Mouse (Mus musculus): ENCODE results near the gene Sec24b. TPM values are rescaled to one million over a fixed set of nuclear protein-coding genes. Genes with fewer than 3 reads are reported as not detected.

Gene Sec24b
- total and polyA plus RNA-seq, 3 experiments, result 14.3 to 50.6 (median 31.2) TPM

DNA sequence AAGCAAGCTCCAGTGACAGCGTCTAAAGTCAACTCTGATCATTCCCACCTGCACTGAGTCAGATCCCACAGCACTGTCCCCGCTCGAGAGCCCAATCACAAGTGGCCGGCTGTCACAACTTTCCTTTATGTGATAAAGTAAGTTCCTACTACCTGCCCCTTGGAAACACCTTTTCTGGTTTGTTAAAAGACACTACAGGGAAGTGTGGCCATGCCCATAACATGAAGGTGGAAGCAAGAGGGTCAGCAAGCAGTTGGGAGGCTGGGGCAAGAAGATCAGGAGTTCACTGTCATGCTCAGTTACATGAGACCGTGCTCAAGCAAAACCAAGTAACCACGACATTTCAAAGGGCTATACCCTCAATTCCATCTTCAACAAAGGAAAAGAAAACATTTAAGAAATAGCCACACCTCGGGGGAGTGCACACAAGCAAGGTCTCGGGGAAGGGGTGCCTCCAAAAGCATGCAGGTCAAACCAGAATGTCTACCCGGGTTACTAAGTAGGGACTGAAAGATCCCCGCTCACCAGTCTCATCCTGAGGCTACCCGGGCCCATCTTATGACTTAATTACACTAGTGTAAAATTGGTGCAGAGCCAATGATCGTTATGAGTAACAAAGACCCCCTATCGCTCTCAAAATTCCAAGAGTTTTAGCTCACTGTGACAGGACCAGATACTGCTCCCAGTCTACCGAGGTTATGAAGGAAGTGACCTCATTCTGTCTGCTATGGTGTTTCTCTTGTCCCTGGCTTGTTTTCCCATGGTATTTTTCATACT, 3.6 kb downstream of the Sec24b start:
- in situ Hi-C loops (cut with MboI; ENCODE audit: low pct_ligation_motif_present, low pct_unique_long_range_greater_than_20kb, low sequenced_read_pairs) (no loop called here), dilution Hi-C loops (cut with MboI; ENCODE audit: extremely low pct_ligation_motif_present, extremely low pct_unique_long_range_greater_than_20kb, low sequenced_read_pairs) (no loop called here)
- H3K27me3 ChIP-seq (replicated peaks), result no peaks in the 10 kb centered on the region
- peaks cover 0 to 42% of the 10 kb centered on the region in 2 experiments for H3K36me3 ChIP-seq (replicated peaks in 1 of 2; ENCODE audit: control insufficient read depth in 1 of 2, insufficient read depth in 1 of 2, low read length in 1 of 2)
- H3K4me2 ChIP-seq (ENCODE audit: insufficient read depth, low read depth, poor library complexity, severe bottlenecking), result no peak overlapping the region
- H3K27ac ChIP-seq (ENCODE audit: insufficient read depth, low read depth), result no peak overlapping the region
- TF ChIP-seq ZKSCAN1 (IDR thresholded peaks at IDR 0.05; ENCODE audit: borderline replicate concordance, low read depth, low read length) (no peak), GABPA (IDR thresholded peaks at IDR 0.05; ENCODE audit: insufficient replicate concordance, low read depth, low read length) (no peak), EP300 (IDR thresholded peaks at IDR 0.05; ENCODE audit: low read length) (no peak), MAFK (IDR thresholded peaks at IDR 0.05; ENCODE audit: insufficient replicate concordance, low read length) (no peak), TBP (conservative IDR thresholded peaks at IDR 0.05; ENCODE audit: low read depth, low read length) (no peak), MAZ (IDR thresholded peaks at IDR 0.05; ENCODE audit: low read depth, low read length) (no peak), POLR2AphosphoS2 (IDR thresholded peaks at IDR 0.05; ENCODE audit: low read depth, low read length) (no peak), IRF4 (IDR thresholded peaks at IDR 0.05; ENCODE audit: low read depth, low read length) (no peak), ZNF384 (IDR thresholded peaks at IDR 0.05; ENCODE audit: low read depth, low read length) (no peak), USF1 (IDR thresholded peaks at IDR 0.05; ENCODE audit: low read depth, low read length) (no peak), USF2 (conservative IDR thresholded peaks at IDR 0.05; ENCODE audit: low read depth, low read length) (no peak), SIN3A (IDR thresholded peaks at IDR 0.05; ENCODE audit: low read length) (no peak), RCOR1 (conservative IDR thresholded peaks at IDR 0.05; ENCODE audit: low read depth, low read length) (no peak), NRF1 (IDR thresholded peaks at IDR 0.05; ENCODE audit: low read depth, low read length) (no peak)
- no peaks in the 10 kb centered on the region for H3K9me3 ChIP-seq (replicated peaks; ENCODE audit: low read length)
- H3K9ac ChIP-seq (ENCODE audit: insufficient read depth, low read depth), result no peak overlapping the region
- H3K4me1 ChIP-seq (ENCODE audit: control insufficient read depth in 1 of 2, insufficient read depth in 2 of 2), result peaks cover 26 to 75% of the 10 kb centered on the region in 2 experiments
- peaks cover 57% of the 10 kb centered on the region for H3K79me2 ChIP-seq (replicated peaks; ENCODE audit: control insufficient read depth, extremely low read depth, insufficient read depth, poor library complexity, severe bottlenecking)
- H3K4me3 ChIP-seq (replicated peaks in 1 of 3; ENCODE audit: low read depth in 2 of 3, low read length in 2 of 3, poor library complexity in 1 of 3), result no peak overlapping the region
- no peak for DNase-seq (ENCODE audit: extremely low read depth)

DNA sequence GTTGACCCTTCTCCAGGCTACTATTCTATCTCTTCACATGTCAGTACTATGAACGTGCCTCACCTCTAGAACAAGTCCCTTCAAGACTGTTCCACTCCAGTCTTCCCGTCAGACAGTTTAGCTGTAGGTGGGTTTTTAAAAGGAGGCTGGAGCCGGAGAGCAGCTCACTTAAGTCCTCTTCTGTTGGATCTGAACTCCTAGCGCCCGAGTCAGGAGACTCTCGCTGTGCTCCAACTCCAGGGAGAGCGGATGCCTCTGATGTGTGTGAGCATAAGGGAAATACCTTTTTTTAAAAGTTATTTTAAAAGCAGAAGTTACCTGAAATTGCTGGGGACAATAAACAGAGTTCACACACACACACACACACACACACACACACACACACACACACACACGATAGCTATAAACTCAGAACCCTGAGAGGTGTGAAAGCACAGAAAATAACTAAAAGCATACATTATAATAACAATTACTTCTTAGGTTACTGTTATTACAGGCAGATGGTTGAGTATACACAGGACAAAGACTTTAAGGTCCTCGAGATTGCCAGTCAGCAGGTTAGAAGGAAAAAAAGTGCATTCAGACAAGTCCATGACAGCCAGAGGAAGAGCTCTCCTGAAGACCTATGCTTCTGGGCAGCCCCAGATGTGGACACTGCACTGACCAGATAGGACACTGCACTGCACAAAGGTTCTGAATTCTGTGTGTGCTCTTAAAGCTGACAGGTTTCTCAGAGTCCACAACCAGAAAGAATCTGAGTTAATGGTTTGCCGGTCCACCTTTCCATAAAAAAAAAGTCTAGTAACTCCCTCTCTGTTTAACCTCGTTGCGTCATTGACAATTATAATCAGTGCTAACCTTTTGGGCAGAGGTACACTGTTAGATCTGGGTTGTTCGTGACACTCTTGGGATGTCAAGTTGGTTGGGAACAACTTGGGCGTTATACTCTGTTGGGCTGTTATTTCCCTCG, 5.7 kb downstream of the Sec24b start:
- no peaks in the 10 kb centered on the region for H3K9me3 ChIP-seq (replicated peaks; ENCODE audit: low read length)
- dilution Hi-C loops (cut with MboI; ENCODE audit: extremely low pct_ligation_motif_present, extremely low pct_unique_long_range_greater_than_20kb, low sequenced_read_pairs), result no loop called here
- peaks cover 66% of the 10 kb centered on the region for H3K79me2 ChIP-seq (replicated peaks; ENCODE audit: control insufficient read depth, extremely low read depth, insufficient read depth, poor library complexity, severe bottlenecking)
- H3K4me3 ChIP-seq (replicated peaks in 1 of 3; ENCODE audit: low read depth in 2 of 3, low read length in 2 of 3, poor library complexity in 1 of 3), result no peak overlapping the region
- TF ChIP-seq MEF2A (IDR thresholded peaks at IDR 0.05; ENCODE audit: borderline replicate concordance, low read depth, low read length), result no peak
- no peak for TF ChIP-seq ZKSCAN1 (IDR thresholded peaks at IDR 0.05; ENCODE audit: borderline replicate concordance, low read depth, low read length)
- no peak for TF ChIP-seq NRF1 (IDR thresholded peaks at IDR 0.05; ENCODE audit: low read depth, low read length)
- no peak for TF ChIP-seq MXI1 (IDR thresholded peaks at IDR 0.05; ENCODE audit: low read depth, low read length)
- TF ChIP-seq GABPA (IDR thresholded peaks at IDR 0.05; ENCODE audit: insufficient replicate concordance, low read depth, low read length), result no peak
- no peak for TF ChIP-seq MAFK (IDR thresholded peaks at IDR 0.05; ENCODE audit: insufficient replicate concordance, low read length)
- no peak for TF ChIP-seq HCFC1 (IDR thresholded peaks at IDR 0.05; ENCODE audit: low read depth, low read length)
- TF ChIP-seq ZMIZ1 (IDR thresholded peaks at IDR 0.05; ENCODE audit: low read depth, low read length), result no peak
- TF ChIP-seq JUN (IDR thresholded peaks at IDR 0.05; ENCODE audit: insufficient read depth, low read depth, low read length), result no peak
- TF ChIP-seq NELFE (IDR thresholded peaks at IDR 0.05; ENCODE audit: low read depth, low read length), result no peak
- TF ChIP-seq MAZ (IDR thresholded peaks at IDR 0.05; ENCODE audit: low read depth, low read length), result no peak
- in situ Hi-C loops (cut with MboI; ENCODE audit: low pct_ligation_motif_present, low pct_unique_long_range_greater_than_20kb, low sequenced_read_pairs), result no loop called here
- H3K9ac ChIP-seq (ENCODE audit: insufficient read depth, low read depth), result no peak overlapping the region
- H3K4me1 ChIP-seq (ENCODE audit: control insufficient read depth in 1 of 2, insufficient read depth in 2 of 2), result peaks cover 19 to 76% of the 10 kb centered on the region in 2 experiments
- no peaks in the 10 kb centered on the region for H3K27me3 ChIP-seq (replicated peaks)
- peaks cover 0 to 57% of the 10 kb centered on the region in 2 experiments for H3K36me3 ChIP-seq (replicated peaks in 1 of 2; ENCODE audit: control insufficient read depth in 1 of 2, insufficient read depth in 1 of 2, low read length in 1 of 2)
- DNase-seq (ENCODE audit: extremely low read depth), result no peak
- no peak overlapping the region for H3K27ac ChIP-seq (ENCODE audit: insufficient read depth, low read depth)
- no peak overlapping the region for H3K4me2 ChIP-seq (ENCODE audit: insufficient read depth, low read depth, poor library complexity, severe bottlenecking)
